Mouse (Mus musculus) c-Kit-negative CD71-positive TER-119-positive erythroid progenitor cells, embryonic 14.5 days (primary cell): ENCODE results near the gene Etnk2.
"Not testable (repeated sequence)": the region's sequence is repeated elsewhere in the genome, so short reads cannot be mapped to it uniquely, and the experiment has no call there.

Source experiments
- DNase-seq: peaks from one replicate; pipeline ENCODE4 v3.0.0-alpha.2; 2013; ENCODE audit warnings: low read depth, low spot score

Gene Etnk2

DNA sequence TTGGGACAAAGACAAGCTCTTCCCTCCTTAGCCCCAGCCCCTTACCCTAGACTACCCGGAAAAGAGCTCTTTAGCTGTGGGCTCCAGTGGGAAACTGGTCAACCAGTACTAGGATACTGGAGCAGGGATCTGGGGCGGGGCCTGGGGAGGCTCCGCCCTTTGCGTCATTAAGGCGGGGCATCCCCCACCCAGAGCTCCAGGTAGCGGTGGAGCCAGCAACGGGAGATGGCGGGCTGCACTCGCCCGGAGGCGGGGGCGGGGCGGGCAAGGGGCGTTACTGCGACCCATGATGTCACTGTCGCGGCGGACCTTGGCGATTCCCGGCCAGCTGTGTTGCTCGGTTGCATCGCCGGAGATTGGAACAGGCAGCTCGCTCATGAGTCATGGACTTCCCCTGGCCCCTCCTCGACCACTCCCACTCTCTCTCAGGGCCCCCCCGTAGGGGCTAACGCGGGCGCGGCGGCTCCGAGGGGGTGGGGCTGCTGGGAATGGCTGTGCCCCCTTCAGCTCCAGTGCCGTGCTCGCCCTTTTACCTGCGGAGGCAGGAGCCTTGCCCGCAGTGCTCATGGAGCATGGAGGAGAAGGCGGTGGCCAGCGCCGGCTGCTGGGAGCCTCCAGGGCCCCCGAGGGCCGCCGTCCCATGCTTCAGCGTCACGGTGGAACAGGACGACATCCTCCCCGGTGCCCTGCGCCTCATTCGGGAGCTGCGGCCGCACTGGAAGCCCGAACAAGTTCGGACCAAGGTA, at the start of gene Etnk2:
Gene Etnk2, plus strand, starts transcription at position 297 of the 746 bp plus-strand sequence.
- no peak for DNase-seq

DNA sequence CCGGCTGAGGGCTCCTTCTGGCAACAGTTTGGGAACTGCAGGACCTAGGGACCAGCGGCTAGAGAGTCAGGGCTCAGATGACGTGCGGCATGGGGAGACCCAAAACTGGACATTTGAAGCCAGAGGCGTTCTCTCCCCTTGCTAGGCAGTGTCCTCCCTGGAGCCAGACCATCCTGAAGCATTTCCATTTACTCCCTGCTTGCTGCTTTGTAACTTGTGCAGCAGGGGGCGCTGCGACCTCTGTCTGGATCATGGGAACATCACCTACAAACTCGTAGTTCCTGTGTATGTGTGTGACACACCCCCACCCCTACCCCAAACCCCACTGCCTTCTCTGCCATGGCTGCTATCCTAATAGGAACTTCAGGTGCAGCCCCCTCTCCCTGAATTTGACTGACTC, 49.0 kb upstream of the Etnk2 start:
- no peak for DNase-seq

DNA sequence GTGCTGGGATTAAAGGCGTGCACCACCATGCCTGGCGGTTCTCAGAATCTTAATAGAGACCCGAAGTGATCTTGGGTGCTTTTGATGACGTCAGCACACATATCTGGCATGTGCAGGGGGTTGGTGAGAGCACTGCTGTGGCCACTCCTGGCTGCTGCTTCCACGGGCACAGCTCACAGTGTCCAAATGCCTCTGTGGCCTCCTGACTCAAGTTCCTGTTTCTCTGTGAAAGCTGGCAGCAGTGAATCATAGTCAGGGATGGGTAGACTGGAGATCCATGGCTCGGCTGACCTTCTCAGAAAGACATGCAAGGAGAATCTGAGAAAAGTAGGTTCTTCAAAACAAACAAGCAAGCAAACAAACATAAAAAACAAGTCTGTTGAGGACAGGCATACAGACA, 47.6 kb upstream of the Etnk2 start:
- DNase-seq, result no peak

DNA sequence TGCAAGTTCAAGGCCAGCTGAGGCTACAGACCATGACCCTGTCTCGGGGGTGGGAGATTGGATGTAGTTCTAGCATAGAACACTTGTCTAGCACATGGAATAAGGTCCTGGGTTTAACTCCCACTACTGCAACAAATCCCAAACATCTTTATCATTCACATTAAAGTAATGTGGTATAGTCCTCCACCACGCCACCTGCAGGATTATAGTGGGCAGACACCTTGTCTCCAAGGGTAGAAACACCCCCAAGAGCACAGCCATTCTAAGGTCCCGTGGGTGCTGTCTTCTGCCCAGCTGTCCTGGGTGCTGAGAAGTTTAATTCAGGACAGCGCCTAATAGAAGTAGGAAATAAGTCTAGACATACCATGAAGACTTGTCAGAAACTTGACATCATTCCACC, 46.8 kb upstream of the Etnk2 start:
- no peak for DNase-seq

DNA sequence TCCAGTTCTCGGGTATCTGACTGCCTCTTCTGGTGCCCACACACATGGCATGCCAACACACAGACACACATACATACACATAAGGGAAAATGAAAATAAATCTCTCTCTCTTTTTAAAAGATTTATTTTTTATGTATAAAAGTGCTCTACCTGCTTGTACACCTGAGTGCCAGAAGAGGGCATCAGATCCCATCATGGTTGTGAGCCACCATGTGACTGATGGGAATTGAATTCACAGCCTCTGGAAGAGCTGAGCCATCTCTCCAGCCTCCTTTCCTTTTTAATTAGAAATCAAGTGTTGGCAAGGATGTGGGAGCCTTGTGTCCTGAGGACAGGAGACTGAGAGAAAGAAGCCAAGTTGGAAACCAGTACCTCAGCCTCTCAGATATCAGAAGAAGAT, 46.2 kb upstream of the Etnk2 start:
- no peak for DNase-seq

DNA sequence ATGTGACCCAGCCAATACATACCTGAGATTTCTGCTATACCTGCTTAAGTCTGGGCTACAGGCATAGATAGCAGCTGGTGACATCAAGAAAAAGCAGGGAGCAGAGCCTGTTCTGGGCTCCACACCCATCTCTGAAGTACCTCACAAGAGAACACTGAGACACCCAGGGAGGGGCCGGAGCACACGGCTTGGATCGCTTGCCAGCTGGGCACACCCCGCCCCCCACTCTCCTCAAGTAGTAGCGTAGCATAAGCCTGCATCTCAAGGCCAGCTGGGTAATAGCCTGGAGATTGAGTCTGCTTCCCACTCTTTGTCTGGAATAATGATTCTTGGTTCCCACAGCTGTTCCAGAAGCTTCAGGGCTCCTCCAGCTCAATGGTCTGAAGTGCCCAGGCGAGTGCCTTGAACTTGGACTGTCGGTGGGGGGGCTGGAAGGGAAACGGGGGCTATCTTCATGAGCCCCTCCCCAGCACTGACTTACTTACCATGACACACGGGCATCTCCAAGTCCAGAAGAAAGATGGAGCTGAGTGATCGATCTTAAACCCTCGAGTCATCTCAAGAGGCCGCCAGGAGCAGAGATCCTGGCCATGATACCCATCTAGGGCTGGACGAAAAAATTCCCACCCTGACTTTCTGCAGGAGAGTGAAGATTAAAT, 42.0 kb upstream of the Etnk2 start, which contains the start of gene Kiss1:
Gene Kiss1, plus strand, starts transcription at position 609 of the 659 bp plus-strand sequence.
- DNase-seq, result no peak

DNA sequence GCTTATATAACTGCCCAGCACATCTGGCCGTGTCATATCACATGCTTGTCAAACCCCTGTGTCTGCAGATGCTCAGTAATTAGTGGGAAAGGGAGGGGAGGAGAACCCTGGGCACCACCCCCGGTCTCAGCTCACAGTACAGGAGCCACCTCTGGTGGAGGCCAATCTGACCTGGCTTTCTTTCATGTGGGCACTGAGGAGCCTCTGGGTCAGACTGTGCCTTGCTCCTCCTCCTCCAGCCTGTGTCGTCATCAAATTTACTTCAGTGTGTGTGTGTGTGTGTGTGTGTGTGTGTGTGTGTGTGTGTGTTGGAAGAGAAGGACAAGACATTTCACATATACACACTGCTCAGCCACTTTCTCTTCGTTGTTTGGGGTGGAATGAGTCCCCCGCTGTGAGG, 40.0 kb upstream of the Etnk2 start:
- no peak for DNase-seq

DNA sequence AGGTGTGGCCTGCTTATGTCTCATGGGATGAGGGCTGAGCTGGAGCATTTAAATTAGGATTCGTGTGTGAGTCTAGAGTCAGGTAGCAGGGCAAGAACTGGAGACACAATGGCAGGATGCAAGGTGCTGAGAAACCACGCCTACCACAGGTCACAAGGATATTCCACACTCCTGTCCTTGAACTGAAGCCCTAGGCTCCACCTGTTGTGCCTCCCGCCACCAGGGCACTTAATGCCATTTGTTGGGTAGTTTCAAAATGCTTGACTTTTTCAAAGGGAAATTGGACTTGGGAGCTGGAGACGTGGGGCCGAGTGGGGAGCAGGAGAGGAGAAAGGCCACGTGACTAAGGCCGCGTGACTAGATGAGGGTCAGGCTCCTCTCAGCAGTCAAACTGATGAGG, 37.4 kb upstream of the Etnk2 start:
- DNase-seq, result no peak

DNA sequence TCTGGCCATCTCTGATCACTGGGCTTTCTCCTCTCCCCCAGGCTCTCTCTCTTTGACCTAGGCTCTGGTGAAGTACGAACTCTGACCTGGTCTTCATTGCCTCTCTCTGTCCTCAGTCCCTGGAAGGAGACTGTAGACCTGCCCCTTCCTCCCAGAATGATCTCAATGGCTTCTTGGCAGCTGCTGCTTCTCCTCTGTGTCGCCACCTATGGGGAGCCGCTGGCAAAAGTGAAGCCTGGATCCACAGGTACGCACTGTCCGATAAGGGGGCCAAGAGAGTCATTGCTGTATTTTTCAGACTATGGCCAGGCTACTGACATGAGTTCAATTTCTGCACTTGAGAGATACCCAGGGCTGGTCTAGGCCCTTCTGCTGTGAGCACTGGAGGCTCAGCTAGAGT, 36.3 kb upstream of the Etnk2 start:
- DNase-seq, result no peak

DNA sequence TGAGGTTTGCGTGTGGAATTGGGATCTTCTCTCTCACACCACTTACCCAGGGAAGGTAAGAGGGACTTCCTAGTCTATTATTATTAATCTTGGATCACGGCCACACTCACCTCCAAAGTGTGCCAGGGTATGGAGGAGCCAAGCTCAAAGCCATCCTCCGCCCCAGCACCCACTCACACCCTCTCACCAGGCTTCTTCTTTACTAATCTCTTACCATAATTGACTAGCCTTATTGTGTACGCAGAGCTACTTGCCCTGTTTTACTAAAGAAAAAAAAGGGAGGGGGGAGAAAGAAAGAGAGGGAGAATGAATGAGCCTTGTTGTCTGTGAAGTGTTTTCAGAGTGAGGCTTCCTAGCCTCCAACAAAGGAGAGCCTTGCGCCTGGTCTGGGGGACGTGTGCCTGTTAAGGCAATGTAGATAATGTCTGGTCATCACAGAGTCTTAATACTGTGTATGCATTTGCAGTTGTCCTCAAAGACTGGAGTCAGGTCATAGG, 35.0 kb upstream of the Etnk2 start:
- no peak for DNase-seq

DNA sequence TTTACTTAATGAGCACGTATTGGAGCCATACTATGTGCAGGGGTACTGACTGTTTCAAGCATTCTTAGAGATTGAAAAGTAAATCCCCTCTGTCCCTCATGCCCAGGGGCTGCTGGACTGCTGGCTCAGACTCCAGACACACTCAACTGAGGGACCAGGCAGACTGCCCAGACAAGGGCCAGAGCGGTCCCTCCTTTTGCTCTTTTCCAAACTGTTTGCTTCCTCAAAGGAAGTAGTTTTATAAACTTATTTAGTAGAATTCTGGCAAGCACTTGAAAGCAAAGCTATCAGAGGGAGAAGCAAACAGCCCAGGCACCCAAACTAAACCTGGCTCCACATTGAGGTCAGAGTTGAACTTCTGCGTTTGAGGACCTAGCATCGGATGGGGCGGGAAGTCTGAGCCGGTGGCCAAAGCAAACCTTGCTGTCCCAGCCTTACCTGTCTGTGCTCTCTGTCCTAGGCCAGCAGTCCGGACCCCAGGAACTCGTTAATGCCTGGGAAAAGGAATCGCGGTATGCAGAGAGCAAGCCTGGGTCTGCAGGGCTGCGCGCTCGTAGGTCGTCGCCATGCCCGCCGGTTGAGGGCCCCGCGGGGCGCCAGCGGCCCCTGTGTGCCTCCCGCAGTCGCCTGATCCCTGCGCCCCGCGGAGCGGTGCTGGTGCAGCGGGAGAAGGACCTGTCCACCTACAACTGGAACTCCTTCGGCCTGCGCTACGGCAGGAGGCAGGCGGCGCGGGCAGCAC, 34.3 kb upstream of the Etnk2 start:
- DNase-seq, result no peak

DNA sequence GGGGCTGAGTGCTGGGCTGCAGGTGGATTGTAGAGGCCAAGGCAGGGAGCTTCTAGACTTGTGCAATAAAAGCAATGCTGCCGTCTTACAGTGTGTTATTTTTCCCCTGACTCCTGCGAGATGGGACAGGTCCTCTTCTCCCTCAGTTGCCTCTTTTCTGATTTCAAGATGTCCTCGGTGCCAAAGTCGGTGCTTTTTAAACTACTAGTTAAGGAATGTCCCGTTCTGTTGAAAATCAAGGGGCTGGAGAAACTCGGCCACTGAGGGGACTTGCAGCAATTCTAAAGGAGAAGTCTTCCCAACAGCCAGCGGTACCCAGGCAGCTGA, 33.8 kb upstream of the Etnk2 start:
- no peak for DNase-seq

DNA sequence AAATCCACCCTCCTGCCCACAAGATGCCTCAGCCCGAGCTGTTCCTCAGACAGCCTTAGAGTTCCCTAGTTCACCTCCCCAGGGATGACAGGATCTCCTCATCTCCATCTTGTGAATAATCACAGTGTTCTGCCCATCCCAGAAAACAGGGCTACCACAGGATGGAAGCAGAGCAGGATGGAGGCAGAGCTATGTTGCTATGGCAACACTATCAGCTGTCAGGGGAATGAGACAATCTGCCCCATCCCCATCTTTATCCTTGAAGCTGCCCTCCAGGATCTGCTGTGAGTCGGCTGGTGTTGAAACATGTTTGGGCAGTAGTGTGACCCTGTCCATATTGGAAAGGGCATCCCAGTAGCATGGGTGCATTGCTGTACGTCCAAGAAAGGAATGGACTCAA, 32.2 kb upstream of the Etnk2 start:
- no peak for DNase-seq

DNA sequence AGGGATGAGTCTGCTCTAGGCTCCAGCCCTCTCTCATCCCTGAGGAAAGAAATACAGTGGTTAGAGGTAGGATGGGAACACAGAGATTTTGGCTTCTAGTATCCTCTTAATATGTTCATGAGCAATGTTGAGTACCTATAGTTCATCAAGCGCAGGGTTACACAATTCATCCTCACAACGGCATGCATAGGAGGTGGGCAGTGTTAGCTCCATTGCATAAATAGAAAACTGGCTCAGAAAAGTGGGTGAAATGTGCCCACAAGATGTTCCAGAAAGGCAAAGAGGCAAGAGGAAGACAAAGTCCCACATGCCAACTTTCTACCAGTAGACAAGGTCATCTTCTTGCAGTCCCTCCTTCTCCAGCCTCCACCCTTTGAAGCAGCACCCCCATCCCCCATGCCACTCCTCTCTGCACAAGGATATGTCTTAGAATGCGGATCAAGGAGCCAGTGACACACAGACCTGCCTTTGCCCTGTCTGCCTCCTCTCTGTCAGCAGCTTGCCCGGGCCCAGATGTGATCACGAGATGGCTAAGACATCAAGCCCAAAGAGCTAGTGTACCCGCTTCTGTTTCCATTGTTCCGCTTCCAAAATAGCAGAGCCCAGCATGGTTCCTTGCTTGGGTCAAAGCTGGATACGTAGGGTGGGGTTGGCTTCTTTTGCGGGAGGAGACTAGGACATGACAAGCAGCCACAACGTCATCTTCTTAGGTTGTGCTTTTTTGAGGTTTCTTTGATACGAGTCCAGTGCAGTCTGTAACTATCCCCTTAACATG, 30.5 kb upstream of the Etnk2 start:
- no peak for DNase-seq

DNA sequence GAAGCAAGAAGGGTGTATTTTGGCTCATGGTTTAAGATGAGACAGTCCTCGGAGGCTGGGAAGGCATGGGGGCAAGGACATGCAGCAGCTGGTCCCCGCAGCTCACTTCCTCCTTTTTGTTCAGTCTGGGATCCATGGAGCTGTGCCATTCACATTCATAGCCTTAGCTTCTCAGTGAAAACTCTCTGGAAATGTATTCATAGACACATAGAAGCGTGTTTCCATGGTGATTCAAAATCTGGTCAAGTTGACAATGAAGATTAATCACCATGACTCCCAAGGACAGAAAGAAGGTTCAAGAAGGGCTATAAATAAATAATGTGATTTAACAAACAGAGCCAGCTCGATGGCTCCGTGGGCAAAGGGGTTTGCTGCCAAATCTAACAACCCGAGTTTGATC, 29.4 kb upstream of the Etnk2 start:
- DNase-seq, result no peak

DNA sequence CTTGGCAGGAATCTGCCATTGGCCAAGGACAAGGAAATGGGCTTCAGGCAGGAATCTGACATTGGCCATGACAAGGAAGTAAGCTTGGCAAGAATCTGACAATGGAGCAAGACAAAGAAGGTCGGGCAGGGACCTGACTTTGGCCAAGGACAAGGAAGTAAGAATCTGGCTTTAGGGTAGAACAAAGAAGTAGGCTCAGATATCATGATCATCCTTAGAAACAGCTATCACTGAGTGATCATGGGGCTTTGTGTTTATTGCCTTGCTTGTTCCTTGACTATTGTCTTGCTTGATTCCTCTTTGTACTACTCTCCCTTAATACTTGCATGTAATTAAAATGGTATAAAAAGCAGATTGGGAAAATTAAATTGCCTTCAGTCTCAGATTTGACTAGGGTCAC, 23.0 kb upstream of the Etnk2 start:
- not testable (repeated sequence) for DNase-seq

DNA sequence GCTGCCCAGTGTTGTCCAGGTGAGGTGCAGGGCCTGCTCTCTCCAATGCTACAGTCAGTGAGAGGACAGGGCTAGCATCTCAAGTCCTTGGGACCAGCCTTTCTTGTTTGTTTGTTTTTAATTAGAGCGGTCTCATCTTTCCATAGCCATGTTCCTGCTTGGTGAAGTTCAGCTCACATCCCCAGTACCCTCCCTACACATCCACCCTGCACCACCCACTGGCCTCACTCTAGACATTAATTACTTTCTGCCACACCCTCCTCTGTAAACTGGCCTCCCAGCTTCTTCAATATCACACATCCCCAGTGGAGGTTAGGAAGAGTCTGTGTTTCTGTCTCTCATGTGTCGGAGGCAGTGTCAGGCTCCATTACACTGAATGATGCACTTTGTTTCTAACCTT, 19.0 kb upstream of the Etnk2 start:
- DNase-seq, result no peak

DNA sequence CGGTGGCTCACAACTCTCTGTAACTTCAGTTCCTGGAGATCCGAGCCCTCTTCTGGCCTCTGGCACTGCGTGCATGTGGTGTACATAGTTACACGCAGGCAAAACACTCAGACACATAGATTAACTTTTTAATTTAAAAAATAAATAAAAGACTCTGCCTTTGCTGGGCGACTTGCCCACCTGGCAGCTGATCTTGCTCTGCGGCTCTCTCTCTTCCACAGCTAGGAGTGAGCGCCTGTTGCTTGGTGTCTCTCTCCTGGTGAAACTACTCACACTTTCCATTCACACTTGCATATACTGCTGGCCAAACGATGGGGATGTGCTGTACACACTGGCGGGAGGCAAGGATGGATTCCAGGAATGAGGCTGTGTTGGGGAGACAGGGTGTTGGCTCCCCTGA, 16.8 kb upstream of the Etnk2 start:
- DNase-seq, result no peak

DNA sequence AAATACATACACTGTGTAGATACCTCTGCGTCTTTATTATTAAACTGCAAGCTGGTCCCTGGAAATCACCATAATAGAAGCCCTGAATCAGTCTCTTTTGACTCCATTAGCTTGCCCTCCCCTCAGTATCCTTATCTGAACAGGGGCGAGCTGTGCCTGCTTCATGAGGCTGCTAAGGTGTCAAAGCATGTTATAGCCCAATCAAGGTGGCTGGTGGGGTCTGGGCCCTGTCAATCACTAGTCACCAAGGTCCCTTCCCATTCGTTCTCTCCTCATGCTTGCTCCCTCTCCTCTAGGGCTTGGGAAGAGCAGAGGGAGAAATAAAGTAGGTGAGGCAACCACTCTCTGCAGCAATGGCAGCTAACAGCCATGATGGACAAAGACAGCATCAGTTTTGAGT, 16.1 kb upstream of the Etnk2 start:
- no peak for DNase-seq

DNA sequence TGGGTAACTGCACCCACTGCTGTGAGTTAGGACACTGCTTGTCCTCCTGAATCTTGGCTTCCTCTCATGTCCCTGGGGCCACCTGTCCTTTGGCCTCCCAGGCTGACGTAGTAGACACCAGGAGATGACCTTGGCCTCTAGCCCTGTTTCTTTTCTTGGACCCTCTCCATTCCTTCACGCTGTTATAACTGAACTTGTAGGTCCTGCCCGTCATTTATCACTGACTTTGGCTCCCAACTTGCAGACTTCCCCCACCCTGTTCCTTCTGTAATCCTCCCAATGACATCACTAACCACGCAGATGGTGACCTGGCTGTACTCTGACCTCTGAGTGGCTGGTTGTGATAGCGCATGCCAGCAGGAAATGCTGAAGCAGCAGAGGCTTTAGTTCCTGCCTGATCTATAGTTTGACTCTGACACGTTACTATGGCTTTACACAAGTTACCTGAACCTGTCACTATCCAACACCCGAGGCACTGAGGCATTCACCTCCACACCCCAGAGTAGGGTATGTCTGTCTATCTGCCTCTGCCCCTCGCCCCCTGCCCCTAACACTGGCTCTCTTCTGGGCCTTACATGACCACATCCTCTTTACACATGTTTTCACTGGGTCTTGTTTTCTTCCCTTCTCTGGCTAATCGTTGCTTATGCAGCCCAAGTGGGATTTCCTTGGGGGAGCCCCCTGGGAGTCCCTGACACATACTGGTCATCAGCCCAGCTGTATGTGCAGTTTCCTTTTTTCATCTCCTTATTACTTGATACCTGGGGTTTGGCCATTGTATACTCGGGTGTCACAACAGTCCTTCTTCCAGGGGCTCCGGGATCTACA, 15.5 kb upstream of the Etnk2 start:
- DNase-seq, result no peak

DNA sequence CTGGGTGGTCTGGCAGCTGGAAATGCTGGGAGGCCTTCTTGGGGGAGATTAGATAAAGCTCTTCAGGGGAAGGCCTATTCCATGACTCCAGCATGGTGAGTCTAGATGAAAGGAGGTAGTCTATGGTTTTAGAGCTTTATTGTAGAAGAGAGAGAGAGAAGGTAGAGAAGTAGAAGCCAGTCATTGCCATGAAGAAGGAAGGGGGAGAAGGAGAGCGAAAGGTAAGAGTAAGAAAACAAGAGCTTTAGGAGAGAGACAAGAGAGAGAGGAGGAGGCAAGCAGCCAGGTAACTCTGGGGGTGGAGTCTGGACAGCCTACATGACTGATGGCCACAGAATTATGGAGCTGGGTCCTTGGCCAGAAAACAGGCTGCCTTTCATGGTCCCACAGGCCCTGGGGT, 13.2 kb upstream of the Etnk2 start, which contains the start of gene Ren1:
Gene Ren1, plus strand, starts transcription at position 301 of the 400 bp plus-strand sequence.
- DNase-seq, result no peak
